Mouse (Mus musculus) liver, adult 2 months (tissue): ENCODE results near the gene Pax6.

Source experiments
- CTCF ChIP-seq: fragments of 200-500 bp; IDR thresholded peaks from 2 replicates; pipeline ENCODE4 v1.5.1; 2011; ENCODE audit warnings: low read depth, low read length, control low read depth
- POLR2A ChIP-seq: fragments of 200-500 bp; IDR thresholded peaks from 2 replicates; pipeline ENCODE4 v1.6.1; 2011; ENCODE audit warnings: low read length, control low read depth; ENCODE audit not compliant: insufficient read depth; ENCODE audit errors: extremely low read depth

DNA sequence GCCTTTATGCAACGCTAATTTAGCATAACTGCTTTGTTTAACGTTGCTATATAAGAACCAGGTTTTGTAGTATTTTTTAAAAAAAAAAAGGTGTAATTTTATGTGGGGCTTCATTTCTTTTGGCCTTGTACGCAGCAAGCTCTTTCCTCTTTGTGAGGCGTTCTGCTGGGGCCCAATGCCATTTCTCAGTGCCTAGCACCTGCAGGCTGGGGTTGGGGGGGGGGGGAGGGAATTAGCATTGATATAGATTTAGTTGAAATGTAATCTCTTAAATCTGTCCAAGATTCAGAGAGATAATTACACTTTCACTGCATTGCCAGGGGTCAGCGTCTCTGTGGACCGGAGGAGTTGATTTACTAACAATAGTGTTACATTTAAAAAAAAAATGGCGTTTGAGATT lies 6.1 kb upstream of the Pax6 start:
- TF ChIP-seq POLR2A, result no peak
- no peak for TF ChIP-seq CTCF
